Mouse (Mus musculus) ZHBTc4 (cell line): Measurements from ENCODE around the gene Pdia3.
"Not testable (repeated sequence)": the region's sequence is repeated elsewhere in the genome, so short reads cannot be mapped to it uniquely, and the experiment has no call there.

Experiments
- DNase-seq: peaks from one replicate; pipeline ENCODE4 v3.0.0-alpha.2; 2011; ENCODE audit warnings: low read depth, low spot score

Pdia3 gene

GRCm38 (mm10) chr2:121475306-121475705, 61.7 kb downstream of the Pdia3 start:
- not testable (repeated sequence) for DNase-seq

GRCm38 (mm10) chr2:121477491-121478266, 64.1 kb downstream of the Pdia3 start:
- DNase-seq, result peak; percentile 84

DNA sequence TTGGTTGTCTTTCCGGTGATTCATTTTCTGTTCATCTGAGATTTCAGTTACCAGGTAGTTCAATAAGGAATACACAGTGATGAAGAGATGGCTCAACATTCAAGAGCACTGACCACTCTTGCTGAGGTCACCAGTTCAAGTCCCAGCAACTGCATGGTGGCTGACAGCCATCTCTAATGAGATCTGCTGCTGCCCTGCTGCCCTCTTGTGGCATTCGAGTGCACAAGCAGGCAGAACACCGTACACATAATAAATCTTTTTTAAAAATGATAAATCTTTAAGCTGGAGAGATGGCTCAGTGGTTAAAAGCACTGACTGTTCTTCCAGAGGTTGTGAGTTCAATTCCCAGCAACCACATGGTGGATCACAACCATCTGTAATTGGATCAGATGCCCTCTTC, 66.9 kb downstream of the Pdia3 start:
- DNase-seq, result peak; percentile 63

- not testable (repeated sequence) for DNase-seq
Observed at GRCm38 (mm10) chr2:121480916-121481315, 67.3 kb downstream of the Pdia3 start.

DNA sequence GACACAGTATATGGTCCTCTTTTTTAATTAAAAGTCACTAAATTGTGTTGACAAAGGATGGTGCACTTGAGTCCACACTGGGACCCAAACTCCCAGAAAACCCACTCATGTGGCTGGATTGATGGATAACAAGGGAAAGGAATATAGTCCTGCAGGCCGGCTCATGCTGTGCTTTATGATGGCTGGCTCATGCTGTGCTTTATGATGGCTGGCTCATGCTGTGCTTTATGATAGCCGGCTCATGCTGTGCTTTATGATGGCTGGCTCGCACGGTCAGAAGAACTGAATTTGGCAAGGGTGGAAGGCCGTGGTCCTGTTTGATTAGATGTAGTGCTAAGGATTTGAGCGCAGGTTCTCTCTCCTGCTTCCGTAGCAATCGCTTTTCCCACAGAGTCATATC, 70.0 kb downstream of the Pdia3 start:
- DNase-seq, result peak; percentile 22

DNA sequence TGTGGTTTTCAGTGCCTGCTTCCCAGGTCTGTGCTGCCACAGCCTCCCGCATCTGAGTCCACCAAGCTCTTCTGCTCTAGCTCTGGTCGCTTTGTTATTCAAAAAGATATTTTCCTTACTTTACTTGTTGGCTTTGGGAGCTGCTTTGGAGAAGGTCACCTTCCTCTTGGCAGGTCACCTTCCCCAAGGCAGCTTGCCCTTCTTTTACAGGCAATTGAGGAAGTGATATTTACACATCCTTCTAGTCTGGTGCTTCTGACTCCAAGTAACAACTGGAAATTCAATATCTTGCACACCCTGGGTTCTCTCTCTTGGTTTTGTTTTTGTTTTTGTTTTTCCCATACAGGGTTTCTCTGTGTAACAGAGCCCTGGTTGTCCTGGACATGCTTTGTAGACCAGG, 70.8 kb downstream of the Pdia3 start:
- not testable (repeated sequence) for DNase-seq
